Mouse (Mus musculus) ES-Bruce4 (cell line): ENCODE results near the gene Acaca. TPM values are rescaled to one million over a fixed set of nuclear protein-coding genes. Genes with fewer than 3 reads are reported as not detected.
"Not testable (repeated sequence)": the region's sequence is repeated elsewhere in the genome, so short reads cannot be mapped to it uniquely, and the experiment has no call there.

Experiments
- H3K27ac ChIP-seq: 2 replicates; pipeline ENCODE4 v1.5.1; 2012; ENCODE audit warnings: low read length, inconsistent platforms; ENCODE audit not compliant: insufficient read depth
- H3K27me3 ChIP-seq: 2 replicates; pipeline ENCODE4 v1.6.1; 2012; ENCODE audit warnings: mild to moderate bottlenecking, low read length, inconsistent platforms; ENCODE audit not compliant: control insufficient read depth, poor library complexity, insufficient read depth, severe bottlenecking
- H3K36me3 ChIP-seq: 2 replicates; pipeline ENCODE4 v1.6.1; 2012; ENCODE audit warnings: inconsistent platforms, mild to moderate bottlenecking, low read length, moderate library complexity; ENCODE audit not compliant: control insufficient read depth, poor library complexity, insufficient read depth, severe bottlenecking
- H3K4me1 ChIP-seq: one replicate; pipeline ENCODE4 v1.8.1; 2011; ENCODE audit warnings: low read length; ENCODE audit not compliant: control insufficient read depth, insufficient read depth
- H3K4me3 ChIP-seq: 2 replicates; pipeline ENCODE4 v1.5.1; 2011; ENCODE audit warnings: low read depth, mild to moderate bottlenecking, low read length
- H3K9ac ChIP-seq: 2 replicates; pipeline ENCODE4 v1.6.1; 2012; ENCODE audit warnings: low read depth, mild to moderate bottlenecking, inconsistent platforms; ENCODE audit not compliant: poor library complexity, severe bottlenecking
- H3K9me3 ChIP-seq: replicated peaks from 2 replicates; pipeline ENCODE4 v1.6.1; 2012; ENCODE audit warnings: mild to moderate bottlenecking, low read length, inconsistent platforms; ENCODE audit not compliant: control insufficient read depth, poor library complexity, insufficient read depth, severe bottlenecking
- CTCF ChIP-seq: IDR thresholded peaks from one replicate; pipeline ENCODE4 v1.8.1; 2011; ENCODE audit warnings: low read depth, low read length
- EP300 ChIP-seq: IDR thresholded peaks from 2 replicates; pipeline ENCODE4 v1.6.1; 2011; ENCODE audit warnings: low read depth, low read length; ENCODE audit not compliant: insufficient read depth
- POLR2A ChIP-seq: IDR thresholded peaks from one replicate; pipeline ENCODE4 v1.8.1; 2011; ENCODE audit warnings: low read length; ENCODE audit not compliant: insufficient read depth
- polyA plus RNA-seq: library from polyadenylated mRNA; stranded (reverse); fragments of >200 nt; gene quantifications from 2 replicates; pipeline ENCODE4 v1.2.4, GENCODE M21; 2011; ENCODE audit warnings: low read depth; ENCODE audit not compliant: missing spikeins, insufficient read depth, insufficient read length

Acaca gene
- polyA plus RNA-seq, 1 experiment, result 49.5 TPM

GRCm38 (mm10) chr11:84324032-84324752 is 194.7 kb downstream of the Acaca start:
- no peaks in the 10 kb centered on the region; the same call in 1 of the 2 replicates for H3K36me3 ChIP-seq
- no peak overlapping the region for H3K4me3 ChIP-seq

GRCm38 (mm10) chr11:84327086-84327485 is 197.6 kb downstream of the Acaca start:
- Histone ChIP-seq H3K27me3 (no peaks in the 10 kb centered on the region), H3K9me3 (no peaks in the 10 kb centered on the region), H3K9ac (no peak overlapping the region), H3K36me3 (no peaks in the 10 kb centered on the region; the same call in 1 of the 2 replicates), H3K4me1 (no peaks in the 10 kb centered on the region), H3K27ac (no peak overlapping the region), H3K4me3 (no peak overlapping the region)
- TF ChIP-seq CTCF, result no peak

More at GRCm38 (mm10) chr11:84324032-84324752, 194.7 kb downstream of the Acaca start:
- H3K9me3 ChIP-seq, result no peaks in the 10 kb centered on the region
- H3K9ac ChIP-seq, result no peak overlapping the region
- H3K27me3 ChIP-seq, result no peaks in the 10 kb centered on the region
- TF ChIP-seq POLR2A (no peak), EP300 (no peak), CTCF (no peak)
- no peak overlapping the region for H3K27ac ChIP-seq
- no peaks in the 10 kb centered on the region for H3K4me1 ChIP-seq

DNA sequence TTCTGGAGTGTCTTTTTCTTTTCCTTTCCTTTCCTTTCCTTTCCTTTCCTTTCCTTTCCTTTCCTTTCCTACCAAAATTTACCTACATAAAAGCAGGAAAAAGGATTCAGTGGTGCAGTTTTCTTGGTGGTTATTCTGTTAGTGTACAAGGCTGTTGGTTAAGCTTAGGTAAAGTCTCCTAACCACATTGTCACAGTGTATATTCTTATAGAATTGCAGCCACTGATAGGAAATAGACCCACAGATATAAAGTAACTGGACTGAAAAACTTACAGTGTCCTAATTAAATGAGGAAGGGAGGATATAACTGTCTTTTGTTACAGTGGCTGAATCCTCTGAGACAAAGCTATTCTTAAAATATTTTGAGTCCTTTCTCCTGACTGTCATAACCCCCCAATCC is 202.9 kb downstream of the Acaca start:
- no peak overlapping the region for H3K4me3 ChIP-seq
- TF ChIP-seq POLR2A (no peak), CTCF (no peak), EP300 (no peak)
- H3K36me3 ChIP-seq, result no peaks in the 10 kb centered on the region
- no peak overlapping the region for H3K27ac ChIP-seq
- H3K9me3 ChIP-seq, result no peaks in the 10 kb centered on the region
- H3K4me1 ChIP-seq, result peaks cover 1% of the 10 kb centered on the region
- no peak overlapping the region for H3K9ac ChIP-seq
- no peaks in the 10 kb centered on the region for H3K27me3 ChIP-seq

GRCm38 (mm10) chr11:84332860-84333259 is 203.4 kb downstream of the Acaca start:
- Histone ChIP-seq H3K27ac (no peak overlapping the region), H3K4me1 (peaks cover 1% of the 10 kb centered on the region), H3K36me3 (no peaks in the 10 kb centered on the region), H3K27me3 (no peaks in the 10 kb centered on the region), H3K9ac (no peak overlapping the region), H3K4me3 (no peak overlapping the region), H3K9me3 (no peaks in the 10 kb centered on the region)
- TF ChIP-seq POLR2A (no peak), CTCF (no peak), EP300 (no peak)

- not testable (repeated sequence) for H3K9me3 ChIP-seq, H3K27ac ChIP-seq, H3K9ac ChIP-seq
These were observed 208.8 kb downstream of the Acaca start for GRCm38 (mm10) chr11:84338273-84338672.

GRCm38 (mm10) chr11:84340630-84341029 is 211.2 kb downstream of the Acaca start:
- Histone ChIP-seq H3K4me1 (no peaks in the 10 kb centered on the region), H3K27ac (no peak overlapping the region), H3K9me3 (no peaks in the 10 kb centered on the region), H3K36me3 (peaks cover 2% of the 10 kb centered on the region; the same call in 1 of the 2 replicates), H3K27me3 (no peaks in the 10 kb centered on the region), H3K9ac (no peak overlapping the region), H3K4me3 (no peak overlapping the region)
- TF ChIP-seq POLR2A (no peak), EP300 (no peak)

More at GRCm38 (mm10) chr11:84338273-84338672, 208.8 kb downstream of the Acaca start:
- H3K27me3 ChIP-seq, H3K4me3 ChIP-seq, H3K36me3 ChIP-seq, H3K4me1 ChIP-seq: not testable (repeated sequence)
